Mouse (Mus musculus): Measurements from ENCODE around the gene Ppp3ca. TPM values are rescaled to one million over a fixed set of nuclear protein-coding genes. Genes with fewer than 3 reads are reported as not detected.

Ppp3ca gene
- polyA plus RNA-seq, 1 experiment, result 24.3 TPM

DNA sequence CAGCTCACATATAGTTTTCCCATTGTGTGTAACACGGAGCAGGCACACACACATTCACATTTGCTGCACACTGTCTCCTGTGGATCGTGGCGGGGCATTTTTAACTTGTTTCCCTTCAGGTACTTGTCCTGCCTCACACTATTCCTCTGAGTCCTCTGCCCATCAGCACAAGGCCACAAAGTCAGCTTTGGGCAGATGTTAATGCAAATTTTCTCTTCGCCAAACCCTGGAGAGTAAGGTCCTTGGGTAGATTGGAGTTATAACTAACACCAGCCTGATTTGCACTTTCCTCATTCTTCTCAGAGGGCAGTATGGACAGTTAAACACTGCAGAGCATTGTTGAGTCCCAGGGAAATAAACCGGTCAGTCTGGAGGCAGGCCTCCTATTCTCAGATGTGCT is 69.0 kb downstream of the Ppp3ca start:
- H3K27me3 ChIP-seq (ENCODE audit: control insufficient read depth, insufficient read depth, low read length), result no peaks in the 10 kb centered on the region
- no peak overlapping the region for H3K4me3 ChIP-seq (ENCODE audit: control insufficient read depth, low read depth, low read length)
- H3K4me1 ChIP-seq (ENCODE audit: control insufficient read depth, insufficient read depth, low read length), result peaks cover 2% of the 10 kb centered on the region; the same call in 1 of the 2 replicates
- H3K27ac ChIP-seq (ENCODE audit: control insufficient read depth, insufficient read depth, low read depth, low read length), result no peak overlapping the region
- H3K36me3 ChIP-seq (ENCODE audit: control insufficient read depth, insufficient read depth, low read length), result no peaks in the 10 kb centered on the region
- TF ChIP-seq POLR2A (IDR thresholded peaks at IDR 0.05; ENCODE audit: control insufficient read depth, low read depth, low read length) (no peak), CTCF (IDR thresholded peaks at IDR 0.05; ENCODE audit: control insufficient read depth, insufficient read depth, insufficient replicate concordance, low read depth, low read length) (no peak)

DNA sequence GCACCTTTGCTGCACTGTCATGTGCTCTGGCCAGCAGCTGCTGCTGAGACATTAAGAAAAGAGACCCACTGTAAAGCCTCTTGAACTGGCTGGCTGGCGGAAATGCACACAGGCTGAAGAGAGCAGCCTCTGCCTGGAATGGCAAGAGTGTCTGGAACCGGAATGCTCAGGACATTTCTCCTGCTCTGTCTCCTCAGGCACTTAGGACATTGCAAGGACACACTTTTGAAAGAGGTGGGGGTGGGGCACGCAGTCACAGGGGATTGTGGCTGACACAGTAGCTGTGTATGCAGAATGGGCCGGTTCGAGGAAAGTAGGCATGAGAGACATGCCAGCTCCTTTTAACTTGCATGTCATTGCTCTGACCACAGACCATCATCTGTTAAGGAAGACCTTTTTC is 71.7 kb downstream of the Ppp3ca start:
- Histone ChIP-seq H3K4me1 (ENCODE audit: control insufficient read depth, insufficient read depth, low read length) (peaks cover 2% of the 10 kb centered on the region; the same call in 1 of the 2 replicates), H3K27me3 (ENCODE audit: control insufficient read depth, insufficient read depth, low read length) (no peaks in the 10 kb centered on the region), H3K4me3 (ENCODE audit: control insufficient read depth, low read depth, low read length) (no peak overlapping the region), H3K27ac (ENCODE audit: control insufficient read depth, insufficient read depth, low read depth, low read length) (no peak overlapping the region), H3K36me3 (ENCODE audit: control insufficient read depth, insufficient read depth, low read length) (no peaks in the 10 kb centered on the region)
- no peak for TF ChIP-seq CTCF (IDR thresholded peaks at IDR 0.05; ENCODE audit: control insufficient read depth, insufficient read depth, insufficient replicate concordance, low read depth, low read length)
- no peak for TF ChIP-seq POLR2A (IDR thresholded peaks at IDR 0.05; ENCODE audit: control insufficient read depth, low read depth, low read length)

DNA sequence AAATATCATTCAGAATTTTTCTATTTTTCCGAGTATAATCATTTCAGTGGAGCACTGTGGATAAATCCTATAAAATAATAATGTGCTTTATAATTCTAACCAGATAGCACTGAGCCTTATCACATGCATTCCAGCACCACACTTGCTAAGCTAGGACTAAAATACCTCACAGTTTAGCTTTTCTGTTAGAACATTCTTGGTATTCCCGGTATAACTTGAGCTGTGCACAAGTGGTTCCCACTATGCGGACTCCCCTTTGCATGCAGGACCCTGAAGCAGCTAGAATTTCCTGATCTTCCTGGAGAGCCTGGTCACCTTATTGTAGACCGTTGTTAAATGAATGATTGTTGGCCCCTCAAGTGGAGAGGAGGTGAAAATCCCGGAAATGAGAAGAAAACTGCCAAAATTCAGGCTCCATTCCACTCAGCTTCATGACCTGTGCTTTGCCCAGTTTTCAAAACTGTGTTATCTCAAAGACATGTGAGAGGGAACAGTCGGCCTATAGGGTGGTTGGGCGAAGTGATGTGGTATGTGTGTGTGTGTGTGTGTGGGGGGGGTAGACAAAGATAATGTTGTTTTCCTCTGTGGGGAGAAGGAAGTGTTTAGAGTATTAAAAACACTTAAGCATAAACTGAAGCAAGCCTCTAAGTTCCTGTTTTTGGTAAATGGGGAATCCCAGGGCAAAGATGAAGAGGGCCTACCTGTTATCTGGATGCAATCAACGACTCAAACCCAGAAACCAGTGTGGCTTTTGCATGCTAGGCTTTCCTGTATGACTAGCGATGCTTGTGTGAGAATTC is 72.5 kb downstream of the Ppp3ca start:
- Histone ChIP-seq H3K27me3 (ENCODE audit: control insufficient read depth, insufficient read depth, low read length) (no peaks in the 10 kb centered on the region), H3K4me3 (ENCODE audit: control insufficient read depth, low read depth, low read length) (no peak overlapping the region), H3K36me3 (ENCODE audit: control insufficient read depth, insufficient read depth, low read length) (no peaks in the 10 kb centered on the region), H3K27ac (ENCODE audit: control insufficient read depth, insufficient read depth, low read depth, low read length) (no peak overlapping the region), H3K4me1 (ENCODE audit: control insufficient read depth, insufficient read depth, low read length) (peaks cover 2% of the 10 kb centered on the region; the same call in 1 of the 2 replicates)
- TF ChIP-seq CTCF (IDR thresholded peaks at IDR 0.05; ENCODE audit: control insufficient read depth, insufficient read depth, insufficient replicate concordance, low read depth, low read length) (no peak), POLR2A (IDR thresholded peaks at IDR 0.05; ENCODE audit: control insufficient read depth, low read depth, low read length) (no peak)

DNA sequence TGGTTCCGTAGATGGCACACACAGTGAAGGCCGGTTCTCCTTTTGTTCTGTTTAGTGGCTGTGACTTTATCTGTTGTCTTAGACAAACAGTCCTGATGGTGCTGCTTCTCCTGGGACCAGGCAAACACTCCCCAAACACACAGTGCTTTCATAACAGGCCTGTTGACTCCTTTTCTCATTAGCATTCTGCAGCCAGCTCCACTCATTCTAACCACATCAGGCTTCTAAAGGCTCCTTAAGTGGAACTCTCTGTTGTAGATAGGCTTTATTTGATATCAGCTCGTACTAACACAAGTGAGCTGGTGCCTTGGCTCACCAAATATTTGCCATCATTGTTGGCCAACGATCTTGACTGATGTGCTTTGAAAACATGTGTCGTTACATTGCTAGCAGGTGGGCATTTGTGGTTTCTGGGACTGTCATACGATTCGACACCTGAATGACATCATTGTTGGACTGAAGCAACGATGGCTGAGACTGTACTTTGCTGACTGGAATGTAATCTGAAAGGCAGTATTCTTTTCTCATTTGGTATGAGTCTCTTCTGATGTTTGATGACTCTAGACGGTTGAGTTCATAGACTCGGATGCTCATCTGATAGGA is 74.5 kb downstream of the Ppp3ca start:
- Histone ChIP-seq H3K4me3 (ENCODE audit: control insufficient read depth, low read depth, low read length) (no peak overlapping the region), H3K4me1 (ENCODE audit: control insufficient read depth, insufficient read depth, low read length) (peaks cover 2% of the 10 kb centered on the region; the same call in 1 of the 2 replicates), H3K27me3 (ENCODE audit: control insufficient read depth, insufficient read depth, low read length) (no peaks in the 10 kb centered on the region), H3K27ac (ENCODE audit: control insufficient read depth, insufficient read depth, low read depth, low read length) (no peak overlapping the region), H3K36me3 (ENCODE audit: control insufficient read depth, insufficient read depth, low read length) (no peaks in the 10 kb centered on the region)
- TF ChIP-seq CTCF (IDR thresholded peaks at IDR 0.05; ENCODE audit: control insufficient read depth, insufficient read depth, insufficient replicate concordance, low read depth, low read length) (no peak), POLR2A (IDR thresholded peaks at IDR 0.05; ENCODE audit: control insufficient read depth, low read depth, low read length) (no peak)

DNA sequence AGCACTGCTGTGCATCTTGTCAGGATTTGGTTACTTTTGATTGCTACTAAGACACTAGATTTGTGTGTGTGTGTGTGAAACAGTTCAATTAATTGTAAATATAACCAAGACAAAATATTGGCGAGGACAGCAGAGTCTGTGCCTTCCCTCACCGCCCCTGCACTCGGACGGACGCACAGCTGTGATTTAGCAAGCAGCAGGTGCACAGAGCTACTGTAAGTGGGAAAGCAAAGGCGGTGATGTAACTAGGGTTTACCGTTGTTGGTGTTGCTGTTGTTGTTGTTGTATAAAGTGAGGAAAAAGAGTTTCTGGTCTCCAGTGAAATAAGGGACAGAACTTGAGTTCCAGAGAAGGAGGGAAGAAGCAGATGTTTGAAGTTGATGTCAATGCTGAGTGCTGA is 75.5 kb downstream of the Ppp3ca start:
- H3K27ac ChIP-seq (ENCODE audit: control insufficient read depth, insufficient read depth, low read depth, low read length), result no peak overlapping the region
- peaks cover 2% of the 10 kb centered on the region; the same call in 1 of the 2 replicates for H3K4me1 ChIP-seq (ENCODE audit: control insufficient read depth, insufficient read depth, low read length)

DNA sequence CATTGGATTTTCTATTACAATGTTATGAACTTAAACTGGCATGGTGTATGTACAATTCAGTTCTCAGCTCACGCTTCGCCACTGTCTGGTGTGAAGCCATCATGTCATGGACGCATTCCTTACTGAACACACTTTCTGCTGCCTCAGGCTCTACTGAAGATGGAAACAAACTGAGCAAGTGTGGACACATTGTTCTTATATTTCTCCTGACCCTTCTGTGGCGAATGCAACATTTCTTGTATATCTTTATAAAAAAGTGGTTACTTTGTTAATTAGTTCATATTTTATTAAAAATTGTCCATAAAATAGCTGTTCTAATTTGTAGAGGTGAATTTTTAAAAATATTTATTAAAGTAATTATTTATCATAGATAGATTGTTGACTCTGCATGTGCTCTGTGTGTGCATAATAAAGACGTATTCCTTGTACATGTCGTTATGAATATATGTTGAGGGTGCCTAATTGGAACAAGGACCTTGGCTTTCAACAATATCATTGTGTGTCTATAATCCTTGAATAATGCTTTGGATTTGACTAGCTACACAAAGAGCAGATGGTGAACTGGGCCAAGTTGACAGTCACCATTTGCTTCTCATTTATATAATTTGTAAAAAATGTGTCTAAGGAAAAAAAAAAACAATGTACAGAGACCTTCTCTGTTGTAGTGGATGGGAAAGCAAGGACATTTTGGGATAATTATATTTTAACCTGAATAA is 79.0 kb downstream of the Ppp3ca start:
- TF ChIP-seq CTCF (IDR thresholded peaks at IDR 0.05; ENCODE audit: control insufficient read depth, insufficient read depth, insufficient replicate concordance, low read depth, low read length) (no peak), POLR2A (IDR thresholded peaks at IDR 0.05; ENCODE audit: control insufficient read depth, low read depth, low read length) (no peak)
- H3K4me1 ChIP-seq (ENCODE audit: control insufficient read depth, insufficient read depth, low read length), result no peaks in the 10 kb centered on the region
- no peaks in the 10 kb centered on the region for H3K27me3 ChIP-seq (ENCODE audit: control insufficient read depth, insufficient read depth, low read length)
- H3K36me3 ChIP-seq (ENCODE audit: control insufficient read depth, insufficient read depth, low read length), result no peaks in the 10 kb centered on the region
- H3K4me3 ChIP-seq (ENCODE audit: control insufficient read depth, low read depth, low read length), result no peak overlapping the region
- no peak overlapping the region for H3K27ac ChIP-seq (ENCODE audit: control insufficient read depth, insufficient read depth, low read depth, low read length)

More for the DNA sequence above, 75.5 kb downstream of the Ppp3ca start:
- no peaks in the 10 kb centered on the region for H3K27me3 ChIP-seq (ENCODE audit: control insufficient read depth, insufficient read depth, low read length)
- TF ChIP-seq POLR2A (IDR thresholded peaks at IDR 0.05; ENCODE audit: control insufficient read depth, low read depth, low read length) (no peak), CTCF (IDR thresholded peaks at IDR 0.05; ENCODE audit: control insufficient read depth, insufficient read depth, insufficient replicate concordance, low read depth, low read length) (no peak)
- H3K4me3 ChIP-seq (ENCODE audit: control insufficient read depth, low read depth, low read length), result no peak overlapping the region
- H3K36me3 ChIP-seq (ENCODE audit: control insufficient read depth, insufficient read depth, low read length), result no peaks in the 10 kb centered on the region

DNA sequence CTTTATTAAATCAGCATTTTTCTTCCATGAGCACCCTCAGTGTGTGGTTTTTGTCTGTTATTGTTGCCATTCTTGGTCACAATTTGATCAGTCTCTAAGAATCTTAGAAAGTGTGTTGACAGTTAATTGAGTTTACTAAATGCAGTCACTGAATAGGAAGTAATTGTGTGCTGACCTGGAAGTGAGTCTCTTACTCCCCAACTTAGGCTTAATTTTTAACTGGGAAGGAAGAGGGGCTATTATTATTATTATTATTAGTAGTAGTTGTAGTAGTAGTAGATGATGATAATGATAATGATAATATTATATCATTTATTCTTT is 79.5 kb downstream of the Ppp3ca start:
- TF ChIP-seq POLR2A (IDR thresholded peaks at IDR 0.05; ENCODE audit: control insufficient read depth, low read depth, low read length), result no peak
- TF ChIP-seq CTCF (IDR thresholded peaks at IDR 0.05; ENCODE audit: control insufficient read depth, insufficient read depth, insufficient replicate concordance, low read depth, low read length), result no peak
- Histone ChIP-seq H3K27ac (ENCODE audit: control insufficient read depth, insufficient read depth, low read depth, low read length) (no peak overlapping the region), H3K36me3 (ENCODE audit: control insufficient read depth, insufficient read depth, low read length) (no peaks in the 10 kb centered on the region), H3K4me1 (ENCODE audit: control insufficient read depth, insufficient read depth, low read length) (no peaks in the 10 kb centered on the region), H3K27me3 (ENCODE audit: control insufficient read depth, insufficient read depth, low read length) (no peaks in the 10 kb centered on the region), H3K4me3 (ENCODE audit: control insufficient read depth, low read depth, low read length) (no peak overlapping the region)
